Mouse (Mus musculus) left cerebral cortex, adult 18-20 months (tissue): ENCODE data around the gene Pck1. TPM values are rescaled to one million over a fixed set of nuclear protein-coding genes. Genes with fewer than 3 reads are reported as not detected.

Experiments used
- DNase-seq, 2 experiments: peaks; one replicate each; pipeline ENCODE4 v3.0.0; 2021 to 2022; ENCODE audit warnings: low spot score in 2 of 2, mixed read lengths in 1 of 2
- total RNA-seq, 2 experiments: library from RNA; stranded (reverse); gene quantifications; 2 replicates each; pipeline ENCODE4 v1.2.3; 2021

Pck1 gene
- total RNA-seq, 2 experiments from 2014 or later: not detected

- no peak for DNase-seq
Measured at GRCm38 (mm10) chr2:173172386-173172785, 19.5 kb downstream of the Pck1 start.

- no peak for DNase-seq
Measured at GRCm38 (mm10) chr2:173173008-173173407, 20.2 kb downstream of the Pck1 start.

GRCm38 (mm10) chr2:173173521-173174511 is 21.0 kb downstream of the Pck1 start:
- DNase-seq: peak; percentile 67 to 82

GRCm38 (mm10) chr2:173174569-173174968 is 21.7 kb downstream of the Pck1 start:
- no peak for DNase-seq

- no peak for DNase-seq
Measured at GRCm38 (mm10) chr2:173175703-173176102, 22.9 kb downstream of the Pck1 start.

GRCm38 (mm10) chr2:173177481-173177880 is 24.6 kb downstream of the Pck1 start:
- no peak for DNase-seq

GRCm38 (mm10) chr2:173177951-173178350 is 25.1 kb downstream of the Pck1 start:
- DNase-seq: no peak

- DNase-seq: no peak
Measured at GRCm38 (mm10) chr2:173179046-173179445, 26.2 kb downstream of the Pck1 start.

GRCm38 (mm10) chr2:173180026-173180425 is 27.2 kb downstream of the Pck1 start:
- no peak for DNase-seq

GRCm38 (mm10) chr2:173180721-173181388 is 28.0 kb downstream of the Pck1 start:
- DNase-seq: no peak

GRCm38 (mm10) chr2:173181486-173181885 is 28.6 kb downstream of the Pck1 start:
- DNase-seq: no peak

- no peak for DNase-seq
Measured at GRCm38 (mm10) chr2:173181901-173182300, 29.1 kb downstream of the Pck1 start.

- DNase-seq: no peak
Measured at GRCm38 (mm10) chr2:173182796-173183195, 29.9 kb downstream of the Pck1 start.

- DNase-seq: no peak
Measured at GRCm38 (mm10) chr2:173183311-173183710, 30.5 kb downstream of the Pck1 start.

- DNase-seq: peak; percentile 57 to 77
Measured at GRCm38 (mm10) chr2:173183836-173184460, 31.1 kb downstream of the Pck1 start.

GRCm38 (mm10) chr2:173184475-173185080 is 31.7 kb downstream of the Pck1 start:
- DNase-seq: no peak

GRCm38 (mm10) chr2:173185282-173185681 is 32.4 kb downstream of the Pck1 start:
- no peak for DNase-seq

- DNase-seq: peak; percentile 80 to 91
Measured at GRCm38 (mm10) chr2:173186047-173186943, 33.4 kb downstream of the Pck1 start.

GRCm38 (mm10) chr2:173187182-173187855 is 34.5 kb downstream of the Pck1 start:
- DNase-seq: no peak

- DNase-seq: no peak
Measured at GRCm38 (mm10) chr2:173194796-173195195, 41.9 kb downstream of the Pck1 start.
